Mouse (Mus musculus): Measurements from ENCODE around the gene BC030867. TPM values are rescaled to one million over a fixed set of nuclear protein-coding genes. Genes with fewer than 3 reads are reported as not detected.

Gene BC030867
- total RNA-seq, 2 experiments from 2014 or later, result 0.76 to 0.79 TPM

- DNase-seq (ENCODE audit: low spot score in 2 of 2), result no peak
These were observed 63.9 kb downstream of the BC030867 start for GRCm38 (mm10) chr11:102312586-102312985.

- DNase-seq (ENCODE audit: low spot score in 2 of 2), result no peak
These were observed 65.6 kb downstream of the BC030867 start for GRCm38 (mm10) chr11:102314321-102314720.

Small RNAs within 50 kb of the gene (microRNA-seq; reads per million reads assigned to microRNA genes)
- 2.5 to 6.2 reads per million in 2 experiments for gene Mir8101

Other genes with a start within 250 kb of the BC030867 start
- 10 to 100 TPM; 87.4 to 93.8 TPM for gene Mpp3, start 220.4 kb upstream of the BC030867 start, total RNA-seq (2021)
- under 1 TPM; 0.24 to 0.32 TPM for gene Cd300lg, start 207.4 kb upstream of the BC030867 start, total RNA-seq (2021)
- 100 to 1,000 TPM; 139 to 144 TPM for gene Mpp2, start 160.4 kb upstream of the BC030867 start, total RNA-seq (2021)
- gene Ppy, start 147.6 kb upstream of the BC030867 start, total RNA-seq (2021), result not detected
- gene Pyy, start 141.1 kb upstream of the BC030867 start, total RNA-seq (2021), result not detected
- not detected for gene Nags, start 103.4 kb upstream of the BC030867 start, total RNA-seq (2021)
- 10 to 100 TPM; 26.4 to 29.2 TPM for gene Tmem101, start 92.5 kb upstream of the BC030867 start, total RNA-seq (2021)
- gene Lsm12, start 63.6 kb upstream of the BC030867 start, total RNA-seq (2021), result 10 to 100 TPM; 65.9 to 72.8 TPM
- 10 to 100 TPM; 49.2 to 49.5 TPM for gene G6pc3, start 59.3 kb upstream of the BC030867 start, total RNA-seq (2021)
- gene Hdac5, start 18.7 kb upstream of the BC030867 start, total RNA-seq (2021), result 100 to 1,000 TPM; 171 to 197 TPM
- gene Asb16, start 19.9 kb downstream of the BC030867 start, total RNA-seq (2021), result under 1 TPM; 0.86 to 0.88 TPM
- gene Tmub2, start 36.0 kb downstream of the BC030867 start, total RNA-seq (2021), result 10 to 100 TPM; 59.3 to 60.6 TPM
- 100 to 1,000 TPM; 152 to 160 TPM for gene Atxn7l3, start 47.7 kb downstream of the BC030867 start, total RNA-seq (2021)
- gene Ubtf, start 70.9 kb downstream of the BC030867 start, total RNA-seq (2021), result 100 to 1,000 TPM; 120 to 121 TPM
- under 1 TPM; 0.50 to 0.60 TPM for gene Slc4a1, start 117.3 kb downstream of the BC030867 start, total RNA-seq (2021)
- 100 to 1,000 TPM; 413 to 422 TPM for gene Rundc3a, start 144.5 kb downstream of the BC030867 start, total RNA-seq (2021)
- 10 to 100 TPM; 75.6 to 81.8 TPM for gene Slc25a39, start 159.1 kb downstream of the BC030867 start, total RNA-seq (2021)
- gene Grn, start 181.4 kb downstream of the BC030867 start, total RNA-seq (2021), result 10 to 100 TPM; 82.3 to 87.4 TPM
- 10 to 100 TPM; 86.0 to 97.5 TPM for gene Fam171a2, start 198.8 kb downstream of the BC030867 start, total RNA-seq (2021)
- 1 to 10 TPM; 2.3 to 2.7 TPM for gene Itga2b, start 221.2 kb downstream of the BC030867 start, total RNA-seq (2021)